Mouse (Mus musculus): Measurements from ENCODE around the gene Prss35.

Gene Prss35

DNA sequence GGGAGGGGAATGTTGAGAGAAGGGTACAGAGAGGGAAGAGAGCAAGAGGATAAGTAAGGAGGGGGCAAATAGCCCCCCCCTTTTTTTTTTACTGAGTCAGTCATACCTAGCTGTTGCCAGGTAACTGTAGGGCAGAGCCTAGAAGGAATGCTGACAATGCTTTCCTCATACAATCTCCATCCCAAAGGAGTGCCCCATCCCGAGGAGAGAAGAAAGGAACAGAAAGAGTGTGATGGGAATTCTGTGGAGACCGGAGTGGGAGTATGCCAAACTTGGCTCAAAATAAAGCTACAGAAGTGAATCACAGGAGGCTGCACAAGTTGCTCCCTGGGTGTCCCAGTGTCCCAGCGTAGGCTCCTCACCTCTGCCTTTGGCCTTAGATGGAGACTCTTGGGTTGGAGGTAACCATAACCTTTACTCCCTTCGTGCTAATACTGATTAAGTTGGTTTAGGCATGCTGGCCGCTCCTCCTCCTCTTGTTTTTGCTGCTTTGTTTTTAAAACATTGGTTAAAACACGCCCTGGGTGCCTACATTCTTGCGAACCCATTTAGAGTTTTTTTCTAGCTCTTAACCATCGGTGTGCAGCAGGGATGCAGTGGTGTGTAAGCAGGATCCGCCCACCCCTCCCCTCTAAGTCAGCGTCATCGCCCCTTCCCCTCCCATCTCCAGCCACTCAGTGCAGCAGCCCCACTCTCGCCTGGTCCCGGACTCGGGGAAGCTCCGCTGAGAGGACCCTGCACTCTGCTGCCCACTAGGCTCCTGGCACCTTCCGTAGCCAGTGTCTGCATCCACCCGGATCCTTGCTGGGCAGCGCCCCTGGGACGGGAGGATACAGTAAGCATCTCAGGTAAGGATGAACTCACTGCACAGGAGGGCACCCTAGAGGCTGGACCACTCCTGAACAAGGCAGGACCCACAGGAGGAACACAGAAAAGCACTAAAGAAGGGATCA is at the start of gene Prss35:
Prss35 (plus strand) TSS at position 691 of the 953 bp plus-strand sequence.
- no peak for DNase-seq (ENCODE audit: low read depth in 1 of 2, low spot score in 2 of 2)

DNA sequence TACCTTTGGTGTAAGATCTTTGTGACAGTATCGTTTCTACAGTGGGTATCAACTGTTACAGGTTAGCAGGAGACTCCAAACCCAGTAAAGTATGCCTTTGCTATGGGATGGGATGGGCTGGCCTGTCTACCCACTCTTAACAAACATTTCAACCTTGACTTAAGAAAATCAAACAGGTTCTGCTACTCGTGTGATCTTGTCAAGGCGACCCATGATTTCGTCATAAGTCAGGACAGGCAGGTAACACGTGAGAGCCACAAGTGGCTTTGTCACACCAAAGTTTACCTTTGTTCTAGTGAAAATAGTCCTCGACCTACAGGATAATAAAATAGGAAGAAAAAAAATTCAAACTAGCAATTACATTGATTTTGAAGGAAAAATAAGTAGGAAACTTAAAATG is 49.5 kb upstream of the Prss35 start:
- DNase-seq (ENCODE audit: low read depth in 1 of 2, low spot score in 2 of 2) = no peak

GRCm38 (mm10) chr9:86694644-86695043 is 48.8 kb upstream of the Prss35 start:
- no peak for DNase-seq (ENCODE audit: low read depth in 1 of 2, low spot score in 2 of 2)

- DNase-seq (ENCODE audit: low read depth in 1 of 2, low spot score in 2 of 2) = no peak
Observed at GRCm38 (mm10) chr9:86695199-86695817, 48.1 kb upstream of the Prss35 start.

GRCm38 (mm10) chr9:86695818-86696261 is 47.6 kb upstream of the Prss35 start, which contains the start of gene Me1:
Gene Me1 (minus strand): TSS chr9:86695953.
- no peak for DNase-seq (ENCODE audit: low read depth in 1 of 2, low spot score in 2 of 2)

GRCm38 (mm10) chr9:86701264-86701663 is 42.2 kb upstream of the Prss35 start:
- DNase-seq (ENCODE audit: low read depth in 1 of 2, low spot score in 2 of 2) = no peak

DNA sequence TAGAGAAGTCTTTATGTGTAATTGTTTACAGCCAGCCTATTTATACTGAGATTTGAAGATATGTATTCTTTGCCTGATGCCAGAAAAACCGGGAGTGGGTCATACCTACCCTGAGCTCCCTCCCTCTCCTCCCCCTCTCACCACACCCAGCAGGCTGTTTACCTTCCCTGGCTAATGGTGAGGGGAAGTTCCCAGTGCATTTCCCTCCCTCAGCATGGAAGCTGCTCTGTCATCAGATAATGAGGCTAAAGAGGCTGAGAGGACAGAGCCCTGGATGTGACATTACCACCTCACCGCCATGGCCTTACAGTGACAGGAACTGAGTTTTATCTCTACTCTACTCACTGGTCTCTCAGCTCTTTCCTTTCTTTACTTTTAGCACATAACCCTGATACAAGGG is 41.6 kb upstream of the Prss35 start:
- no peak for DNase-seq (ENCODE audit: low read depth in 1 of 2, low spot score in 2 of 2)

DNA sequence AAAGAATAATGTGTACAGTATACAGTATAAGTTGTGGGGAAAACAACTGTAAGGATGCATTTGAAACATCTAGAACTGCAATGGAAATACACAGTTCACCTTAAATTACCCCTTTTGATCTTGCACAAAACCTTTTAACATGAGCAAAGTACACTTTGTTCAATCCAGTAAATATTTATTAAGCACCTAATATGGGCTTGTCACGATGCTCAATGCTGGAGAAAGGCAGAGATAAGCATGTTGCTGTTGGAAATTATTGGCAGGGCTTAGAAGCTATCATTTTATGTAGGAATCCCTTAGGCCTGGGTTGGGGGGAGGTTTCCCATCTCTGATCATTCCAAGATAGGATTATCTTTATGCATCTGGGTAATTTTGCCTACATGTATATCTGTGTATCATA is 36.0 kb upstream of the Prss35 start:
- DNase-seq (ENCODE audit: low read depth in 1 of 2, low spot score in 2 of 2) = no peak

GRCm38 (mm10) chr9:86708921-86709320 is 34.5 kb upstream of the Prss35 start:
- no peak for DNase-seq (ENCODE audit: low read depth in 1 of 2, low spot score in 2 of 2)

DNA sequence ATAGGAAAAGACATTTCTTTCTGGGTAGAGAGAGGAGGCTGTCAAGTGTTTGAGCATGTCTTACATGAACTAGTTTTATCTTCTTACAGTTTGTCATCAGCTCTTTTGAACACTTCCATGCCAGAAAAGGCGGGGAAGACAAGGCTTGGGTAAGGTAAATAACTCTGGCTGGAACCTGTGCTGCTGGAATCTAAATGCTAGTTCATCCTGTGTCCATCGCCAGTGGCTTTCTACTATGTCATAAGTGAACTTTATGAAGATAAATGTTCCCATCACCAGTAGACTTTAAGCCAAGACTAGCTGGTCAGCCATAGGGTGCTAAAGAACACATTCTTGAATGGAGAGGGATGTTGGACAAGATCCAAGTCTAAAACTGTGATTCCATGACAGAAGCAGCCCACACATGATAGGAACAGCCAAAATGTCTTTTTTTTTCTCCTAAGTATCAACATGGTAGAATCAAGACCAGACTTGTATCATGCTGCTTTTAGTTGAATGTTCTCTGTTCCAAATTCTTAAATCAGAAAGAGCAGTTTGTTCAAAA is 33.3 kb upstream of the Prss35 start:
- no peak for DNase-seq (ENCODE audit: low read depth in 1 of 2, low spot score in 2 of 2)

DNA sequence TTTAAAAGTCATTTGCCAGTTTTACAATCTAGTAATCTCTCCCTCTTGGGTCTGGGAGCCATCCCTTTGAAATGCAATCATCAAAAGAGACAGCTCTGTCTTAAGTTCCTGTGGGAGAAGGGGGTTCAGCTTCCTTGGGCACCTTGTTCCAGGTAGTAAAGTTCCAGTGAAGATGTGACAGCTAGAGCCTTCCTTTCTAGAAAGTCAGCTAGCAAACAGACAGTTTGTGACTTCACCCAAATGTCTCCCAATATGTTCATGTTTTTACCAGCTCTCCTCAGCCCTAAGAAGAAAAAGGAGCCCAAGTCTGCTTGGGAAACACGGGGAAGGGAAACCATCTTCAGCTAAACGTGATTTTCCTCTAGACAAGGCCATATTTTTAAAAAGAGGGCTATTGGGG is 30.8 kb upstream of the Prss35 start:
- DNase-seq (ENCODE audit: low read depth in 1 of 2, low spot score in 2 of 2) = no peak

- no peak for DNase-seq (ENCODE audit: low read depth in 1 of 2, low spot score in 2 of 2)
Observed at GRCm38 (mm10) chr9:86714089-86714488, 29.4 kb upstream of the Prss35 start.

- DNase-seq (ENCODE audit: low read depth in 1 of 2, low spot score in 2 of 2) = no peak
Observed at GRCm38 (mm10) chr9:86716540-86716939, 26.9 kb upstream of the Prss35 start.

- no peak for DNase-seq (ENCODE audit: low read depth in 1 of 2, low spot score in 2 of 2)
Observed at GRCm38 (mm10) chr9:86717119-86717518, 26.3 kb upstream of the Prss35 start.

GRCm38 (mm10) chr9:86720227-86720626 is 23.2 kb upstream of the Prss35 start:
- no peak for DNase-seq (ENCODE audit: low read depth in 1 of 2, low spot score in 2 of 2)

- no peak for DNase-seq (ENCODE audit: low read depth in 1 of 2, low spot score in 2 of 2)
Observed at GRCm38 (mm10) chr9:86720794-86721193, 22.7 kb upstream of the Prss35 start.

DNA sequence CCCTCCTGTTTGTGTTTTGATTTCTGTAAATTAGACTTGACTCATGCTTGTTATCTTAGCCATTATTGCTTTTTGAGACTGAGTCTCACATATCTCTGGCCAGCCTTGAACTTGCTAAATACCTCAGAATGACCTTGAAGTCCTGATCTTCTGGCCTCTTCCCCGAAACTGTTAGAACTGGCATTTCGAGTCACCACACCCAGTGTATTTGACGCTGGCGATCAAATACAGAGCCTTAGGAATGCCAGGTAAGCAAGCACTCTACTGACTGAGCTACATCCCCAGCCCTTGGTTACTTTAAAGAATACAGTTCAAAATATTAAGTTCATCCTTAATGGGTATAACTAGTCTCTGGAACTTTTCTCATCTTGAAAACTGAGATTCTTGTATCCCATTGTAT is 18.4 kb upstream of the Prss35 start:
- DNase-seq (ENCODE audit: low read depth in 1 of 2, low spot score in 2 of 2) = no peak

DNA sequence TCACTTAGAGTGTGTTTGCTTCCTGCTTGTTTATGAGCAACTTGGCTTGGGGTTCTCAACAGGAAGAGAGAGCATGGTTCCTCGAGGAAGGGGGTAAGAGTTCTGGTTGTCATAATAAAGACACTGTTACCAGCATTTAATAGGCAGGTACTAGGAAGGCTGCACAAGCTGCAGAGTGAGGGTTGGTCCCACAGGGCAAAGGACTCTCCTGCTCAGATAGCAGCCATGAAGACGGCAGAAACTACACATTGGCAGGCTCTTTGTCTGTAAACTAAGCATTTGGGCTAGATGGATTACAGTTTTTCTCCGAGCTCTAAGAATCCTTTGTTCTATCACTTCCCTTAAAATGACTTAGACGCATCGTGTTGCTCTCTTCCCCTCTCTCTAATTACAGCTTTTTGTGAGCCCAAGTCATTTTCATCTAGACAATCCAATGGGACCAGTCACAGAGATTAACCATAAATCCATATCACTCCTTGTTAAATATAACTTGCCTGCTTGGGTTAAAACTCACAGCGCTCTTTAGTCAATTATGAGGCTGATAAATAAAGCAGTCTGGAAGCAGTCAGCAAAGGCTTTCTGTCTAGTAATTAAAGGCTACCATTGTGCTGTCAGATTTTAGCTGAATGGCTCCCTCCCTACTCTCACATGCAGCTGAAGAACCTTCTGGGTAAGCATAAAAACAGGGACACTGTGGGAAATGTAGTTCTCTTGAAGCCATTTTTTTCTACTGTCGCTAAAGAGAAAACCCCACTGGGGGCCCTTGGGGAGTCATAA is 17.7 kb upstream of the Prss35 start:
- no peak for DNase-seq (ENCODE audit: low read depth in 1 of 2, low spot score in 2 of 2)

- no peak for DNase-seq (ENCODE audit: low read depth in 1 of 2, low spot score in 2 of 2)
Observed at GRCm38 (mm10) chr9:86726381-86726720, 17.1 kb upstream of the Prss35 start.

GRCm38 (mm10) chr9:86728214-86728814 is 15.1 kb upstream of the Prss35 start:
- no peak for DNase-seq (ENCODE audit: low read depth in 1 of 2, low spot score in 2 of 2)

GRCm38 (mm10) chr9:86729084-86729483 is 14.4 kb upstream of the Prss35 start:
- no peak for DNase-seq (ENCODE audit: low read depth in 1 of 2, low spot score in 2 of 2)

Measured in monocyte, adult 2 months (primary cell).